Mouse (Mus musculus): ENCODE measurements at regions not wholly inside any gene's neighbourhood (a gene's known extent, or its start where the extent isn't known, plus 50 kb on each side); places are given as distances from the start of the nearest gene placed in this dataset.

DNA sequence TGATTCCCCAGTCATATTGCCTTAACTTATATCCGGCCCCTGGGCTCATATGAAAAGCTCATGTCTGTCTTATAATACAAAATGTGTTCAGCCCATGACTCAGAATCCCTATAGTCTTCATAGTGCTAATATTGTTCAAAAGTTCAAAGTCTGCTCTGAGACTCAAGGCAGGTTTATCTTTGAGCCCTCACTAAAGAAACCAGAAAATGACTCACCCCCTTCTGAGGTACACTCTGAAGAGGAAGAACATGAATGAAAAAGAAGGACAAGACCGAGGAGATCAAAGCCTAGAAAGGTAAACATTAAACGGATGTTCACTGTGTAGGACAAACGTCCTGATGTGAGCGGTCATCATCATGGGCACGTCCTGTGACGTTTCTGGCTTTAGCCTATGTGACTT, 145.1 kb upstream of the Id4 start:
- DNase-seq (ENCODE audit: low spot score) (no peak), ATAC-seq (replicated peaks; ENCODE audit: low FRiP score, low read depth) (no peak)
- Histone ChIP-seq H3K4me2 (ENCODE audit: low read length) (no peak overlapping the region), H3K36me3 (ENCODE audit: insufficient read depth, low read length) (no peaks in the 10 kb centered on the region), H3K4me3 (replicated peaks; ENCODE audit: low read depth, low read length) (no peak overlapping the region), H3K4me1 (replicated peaks; ENCODE audit: insufficient read depth, low read length) (no peaks in the 10 kb centered on the region), H3K27me3 (ENCODE audit: insufficient read depth, low read length) (no peaks in the 10 kb centered on the region), H3K9me3 (replicated peaks; ENCODE audit: low read length) (no peaks in the 10 kb centered on the region), H3K9ac (ENCODE audit: low read depth, low read length) (no peak overlapping the region), H3K27ac (no peak overlapping the region)
- no peak for TF ChIP-seq CTCF (IDR thresholded peaks at IDR 0.05; ENCODE audit: low read depth)
- WGBS: 73% methylated on average over 7 of the region's 7 CpGs

- Histone ChIP-seq H3K27me3 (ENCODE audit: insufficient read depth, low read length) (no peaks in the 10 kb centered on the region), H3K27ac (no peak overlapping the region; the same call in 1 of the 2 replicates), H3K9me3 (replicated peaks; ENCODE audit: low read length) (no peaks in the 10 kb centered on the region), H3K36me3 (ENCODE audit: insufficient read depth, low read length) (no peaks in the 10 kb centered on the region), H3K4me2 (ENCODE audit: low read length) (no peak overlapping the region), H3K4me1 (replicated peaks; ENCODE audit: insufficient read depth, low read length) (peaks cover 15% of the 10 kb centered on the region), H3K4me3 (replicated peaks; ENCODE audit: low read depth, low read length) (no peak overlapping the region), H3K9ac (ENCODE audit: low read depth, low read length) (no peak overlapping the region)
- peak; percentile 16 for DNase-seq (ENCODE audit: low spot score)
- no peak for TF ChIP-seq CTCF (IDR thresholded peaks at IDR 0.05; ENCODE audit: low read depth)
- WGBS: 28% methylated on average over 6 of the region's 6 CpGs
- ATAC-seq (replicated peaks; ENCODE audit: low FRiP score, low read depth): 0 out of 2 replicates have a peak, but pooled peaks have one; percentile 36
Measured at GRCm38 (mm10) chr13:48126582-48126981, 134.4 kb upstream of the Id4 start.

DNA sequence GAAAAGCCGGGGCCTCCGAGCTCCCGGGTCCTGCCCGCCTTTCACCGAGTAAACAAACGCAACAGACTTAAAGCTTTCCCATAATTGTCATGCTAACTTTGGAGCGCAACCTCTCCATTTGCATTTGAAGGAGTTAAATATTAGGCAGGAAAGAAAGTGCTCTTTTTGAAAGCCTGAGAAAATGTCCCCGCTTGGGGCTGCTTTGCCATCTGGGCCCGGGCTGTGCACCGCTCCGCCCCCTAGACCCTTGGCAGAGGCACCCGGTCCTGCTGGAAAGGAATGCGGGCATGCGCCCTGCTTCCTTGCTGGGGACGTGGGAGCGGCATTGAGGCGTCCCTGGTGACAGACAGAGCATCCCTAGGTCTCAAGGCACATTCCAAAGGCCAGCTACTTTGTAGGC, 130.3 kb upstream of the Id4 start:
- TF ChIP-seq CTCF (IDR thresholded peaks at IDR 0.05; ENCODE audit: low read depth): 0 out of 2 replicates have a peak, but pooled peaks have one; percentile 27
- no peaks in the 10 kb centered on the region for H3K27me3 ChIP-seq (ENCODE audit: insufficient read depth, low read length)
- ATAC-seq (replicated peaks; ENCODE audit: low FRiP score, low read depth) (peak; percentile 83), DNase-seq (ENCODE audit: low spot score) (peak; percentile 84)
- H3K4me2 ChIP-seq (ENCODE audit: low read length): peak overlapping the region; percentile 52
- H3K27ac ChIP-seq: peak overlapping the region; percentile 73
- H3K9ac ChIP-seq (ENCODE audit: low read depth, low read length): peak overlapping the region; percentile 35; the same call in 1 of the 2 replicates
- no peaks in the 10 kb centered on the region for H3K9me3 ChIP-seq (replicated peaks; ENCODE audit: low read length)
- peak overlapping the region; percentile 16 for H3K4me3 ChIP-seq (replicated peaks; ENCODE audit: low read depth, low read length)
- 2% methylated on average over 17 of the region's 17 CpGs for WGBS
- H3K4me1 ChIP-seq (replicated peaks; ENCODE audit: insufficient read depth, low read length): peaks cover 20% of the 10 kb centered on the region
- H3K36me3 ChIP-seq (ENCODE audit: insufficient read depth, low read length): no peaks in the 10 kb centered on the region

DNA sequence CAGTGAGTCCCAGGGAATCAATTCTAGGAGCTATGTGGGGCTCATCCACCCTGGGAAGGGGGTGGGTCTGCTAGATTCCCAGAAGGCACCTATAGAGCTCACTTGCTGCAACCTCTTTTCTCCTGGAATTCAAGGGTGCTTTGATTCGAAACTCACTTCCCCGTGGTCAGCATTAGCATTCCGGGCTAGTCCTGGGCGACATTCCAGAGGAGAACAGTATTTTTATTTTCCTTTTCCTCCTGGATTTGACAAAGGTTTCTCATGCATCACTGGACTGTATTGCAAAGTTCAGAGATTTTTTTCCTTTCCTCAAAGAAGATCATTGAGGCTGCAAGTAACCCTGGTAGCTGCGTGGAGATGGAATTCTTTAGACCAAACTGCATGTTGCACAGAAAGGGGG, 129.3 kb upstream of the Id4 start:
- no peaks in the 10 kb centered on the region for H3K9me3 ChIP-seq (replicated peaks; ENCODE audit: low read length)
- 14% methylated on average over 5 of the region's 5 CpGs for WGBS
- no peak overlapping the region for H3K9ac ChIP-seq (ENCODE audit: low read depth, low read length)
- peaks cover 20% of the 10 kb centered on the region for H3K4me1 ChIP-seq (replicated peaks; ENCODE audit: insufficient read depth, low read length)
- H3K4me3 ChIP-seq (replicated peaks; ENCODE audit: low read depth, low read length): no peak overlapping the region
- ATAC-seq (replicated peaks; ENCODE audit: low FRiP score, low read depth) (no peak), DNase-seq (ENCODE audit: low spot score) (peak; percentile 23)
- no peak for TF ChIP-seq CTCF (IDR thresholded peaks at IDR 0.05; ENCODE audit: low read depth)
- H3K27ac ChIP-seq: peak overlapping the region; percentile 19; the same call in 1 of the 2 replicates
- no peaks in the 10 kb centered on the region for H3K27me3 ChIP-seq (ENCODE audit: insufficient read depth, low read length)
- H3K36me3 ChIP-seq (ENCODE audit: insufficient read depth, low read length): no peaks in the 10 kb centered on the region
- no peak overlapping the region for H3K4me2 ChIP-seq (ENCODE audit: low read length)

DNA sequence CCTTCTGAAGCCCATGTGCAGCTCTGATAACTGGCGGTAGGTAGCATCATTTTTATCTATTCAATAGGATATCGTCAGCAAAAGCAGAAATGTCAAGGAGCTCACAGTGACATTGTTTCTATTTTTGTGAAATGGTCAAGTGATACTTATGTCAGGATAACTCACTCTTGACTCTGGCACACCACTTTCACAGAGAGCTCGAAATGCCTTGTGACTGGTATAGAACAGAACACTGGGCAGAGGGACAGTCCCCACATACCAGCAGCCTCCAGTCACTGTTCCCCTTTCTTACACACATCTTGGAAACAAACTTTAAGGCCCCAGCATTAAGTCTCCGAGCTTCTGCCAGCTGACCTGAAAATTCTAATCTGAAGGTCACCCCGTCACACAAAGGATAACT, 115.1 kb upstream of the Id4 start:
- no peaks in the 10 kb centered on the region for H3K27me3 ChIP-seq (ENCODE audit: insufficient read depth, low read length)
- ATAC-seq (replicated peaks; ENCODE audit: low FRiP score, low read depth) (no peak), DNase-seq (ENCODE audit: low spot score) (no peak)
- no peak overlapping the region for H3K4me3 ChIP-seq (replicated peaks; ENCODE audit: low read depth, low read length)
- H3K9ac ChIP-seq (ENCODE audit: low read depth, low read length): no peak overlapping the region
- no peak overlapping the region for H3K27ac ChIP-seq
- no peaks in the 10 kb centered on the region for H3K9me3 ChIP-seq (replicated peaks; ENCODE audit: low read length)
- WGBS: 89% methylated on average over 5 of the region's 5 CpGs
- H3K36me3 ChIP-seq (ENCODE audit: insufficient read depth, low read length): no peaks in the 10 kb centered on the region
- no peak for TF ChIP-seq CTCF (IDR thresholded peaks at IDR 0.05; ENCODE audit: low read depth)
- no peaks in the 10 kb centered on the region for H3K4me1 ChIP-seq (replicated peaks; ENCODE audit: insufficient read depth, low read length)
- no peak overlapping the region for H3K4me2 ChIP-seq (ENCODE audit: low read length)

GRCm38 (mm10) chr13:48147061-48147460, 114.0 kb upstream of the Id4 start:
- H3K9me3 ChIP-seq (replicated peaks; ENCODE audit: low read length): no peaks in the 10 kb centered on the region
- no peak overlapping the region for H3K4me2 ChIP-seq (ENCODE audit: low read length)
- no peak for DNase-seq (ENCODE audit: low spot score)
- H3K4me1 ChIP-seq (replicated peaks; ENCODE audit: insufficient read depth, low read length): no peaks in the 10 kb centered on the region
- no peaks in the 10 kb centered on the region for H3K36me3 ChIP-seq (ENCODE audit: insufficient read depth, low read length)
- H3K27me3 ChIP-seq (ENCODE audit: insufficient read depth, low read length): no peaks in the 10 kb centered on the region
- no peak for TF ChIP-seq CTCF (IDR thresholded peaks at IDR 0.05; ENCODE audit: low read depth)
- H3K9ac ChIP-seq (ENCODE audit: low read depth, low read length): no peak overlapping the region
- H3K4me3 ChIP-seq (replicated peaks; ENCODE audit: low read depth, low read length): no peak overlapping the region
- H3K27ac ChIP-seq: no peak overlapping the region
- WGBS: 90% methylated on average over 7 of the region's 7 CpGs
- no peak for ATAC-seq (replicated peaks; ENCODE audit: low FRiP score, low read depth)

DNA sequence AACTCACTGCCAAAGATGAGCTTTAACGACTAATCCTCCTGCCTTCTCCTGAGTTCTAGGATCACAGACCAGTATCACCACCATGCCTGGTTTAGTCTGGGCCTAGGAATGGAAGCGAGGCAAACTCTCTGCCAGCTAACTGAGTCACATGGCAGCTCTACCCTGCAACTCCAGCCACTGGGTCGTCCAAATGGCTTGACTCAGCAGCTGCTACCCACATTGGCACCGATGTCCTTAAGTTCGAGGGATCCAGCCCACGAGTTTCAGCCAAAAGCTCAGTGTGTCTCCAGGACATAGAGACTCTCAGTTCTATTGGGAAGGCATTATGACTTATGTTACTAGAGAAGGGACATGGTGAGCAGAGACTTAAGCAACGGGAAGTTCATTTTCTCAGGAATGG, 107.8 kb upstream of the Id4 start:
- H3K27ac ChIP-seq: no peak overlapping the region
- no peak overlapping the region for H3K9ac ChIP-seq (ENCODE audit: low read depth, low read length)
- H3K36me3 ChIP-seq (ENCODE audit: insufficient read depth, low read length): no peaks in the 10 kb centered on the region
- H3K4me3 ChIP-seq (replicated peaks; ENCODE audit: low read depth, low read length): no peak overlapping the region
- TF ChIP-seq CTCF (IDR thresholded peaks at IDR 0.05; ENCODE audit: low read depth): no peak
- no peak overlapping the region for H3K4me2 ChIP-seq (ENCODE audit: low read length)
- DNase-seq (ENCODE audit: low spot score) (no peak), ATAC-seq (replicated peaks; ENCODE audit: low FRiP score, low read depth) (no peak)
- no peaks in the 10 kb centered on the region for H3K9me3 ChIP-seq (replicated peaks; ENCODE audit: low read length)
- no peaks in the 10 kb centered on the region for H3K27me3 ChIP-seq (ENCODE audit: insufficient read depth, low read length)
- no peaks in the 10 kb centered on the region for H3K4me1 ChIP-seq (replicated peaks; ENCODE audit: insufficient read depth, low read length)
- 75% methylated on average over 7 of the region's 7 CpGs for WGBS
